8 mouse cellular contexts compared by ENCODE assay signal in the genomic region with DNA sequence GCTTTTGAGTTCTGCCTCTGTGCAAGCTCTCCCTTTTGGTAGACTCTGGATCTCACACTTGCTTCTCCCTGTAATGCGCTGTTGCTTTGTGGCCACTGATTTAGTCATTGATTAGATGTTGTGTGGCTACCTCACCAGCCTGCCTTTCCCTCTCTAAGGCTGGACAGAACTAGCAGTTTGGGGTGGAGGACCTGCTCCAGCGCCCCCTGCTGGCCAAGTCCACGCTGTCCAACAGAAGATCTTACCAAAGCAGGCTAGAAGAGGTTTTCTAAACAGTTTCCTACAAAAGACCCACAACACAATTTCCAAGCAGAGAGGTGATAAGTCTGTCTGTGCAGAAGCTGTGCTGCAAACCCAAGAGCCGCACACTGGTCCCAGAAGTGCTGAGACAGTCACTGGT. TPM values are rescaled to one million over a fixed set of nuclear protein-coding genes. Genes with fewer than 3 reads are reported as not detected.
DNase-seq lines count a peak whose midpoint lies in the region; ATAC-seq and TF ChIP-seq lines count a peak whose summit lies in the region.
"Had no signal": no experiment of that assay in that cellular context is flagged by ENCODE, and none has a peak within 500 bp of the region (broad histone marks: within the 10 kb centered on the region; RNA-seq: fewer than 3 reads in every experiment).

No protein-coding gene starts in this region.

- WGBS in embryonic facial prominence, embryonic 10.5 days, result 45% methylated on average over 4 of the region's 4 CpGs

- H3K36me3 ChIP-seq in G1E (replicated peaks), result no peaks in the 10 kb centered on the region
- H3K36me3 ChIP-seq in embryonic facial prominence, embryonic 10.5 days (replicated peaks), result no peaks in the 10 kb centered on the region
- H3K36me3 ChIP-seq: limb, embryonic 13.5 days had no signal

- H3K4me3 ChIP-seq in G1E (ENCODE audit: low read depth, low read length), result no peak overlapping the region
- no peak overlapping the region for H3K4me3 ChIP-seq in embryonic facial prominence, embryonic 10.5 days
- H3K4me3 ChIP-seq: limb, embryonic 13.5 days had no signal

- TF ChIP-seq CTCF in G1E (IDR thresholded peaks at IDR 0.05; ENCODE audit: low read depth, low read length), result peak; percentile 76; the same call in 1 of the 2 replicates

- no peak for ATAC-seq in G1E (ENCODE audit: extremely low read depth, insufficient number of reproducible peaks, low FRiP score, poor library complexity, severe bottlenecking)
- peak; percentile 71 for ATAC-seq in megakaryocyte-erythroid progenitor cell, adult 5-6 weeks (replicated peaks; ENCODE audit: low FRiP score, low TSS enrichment, poor library complexity, severe bottlenecking)

- no peak overlapping the region for H3K27ac ChIP-seq in embryonic facial prominence, embryonic 10.5 days (replicated peaks)
- H3K27ac ChIP-seq: limb, embryonic 13.5 days had no signal

- no peaks in the 10 kb centered on the region for H3K9me3 ChIP-seq in G1E (replicated peaks)
- H3K9me3 ChIP-seq in embryonic facial prominence, embryonic 10.5 days, result no peaks in the 10 kb centered on the region
- H3K9me3 ChIP-seq: limb, embryonic 13.5 days had no signal

- H3K4me1 ChIP-seq in G1E (ENCODE audit: insufficient read depth, low read depth, low read length), result no peaks in the 10 kb centered on the region
- peaks cover 19% of the 10 kb centered on the region for H3K4me1 ChIP-seq in embryonic facial prominence, embryonic 10.5 days

- DNase-seq in G1E (ENCODE audit: low spot score), result peak; percentile 16
- peak; percentile 89 for DNase-seq in adrenal gland, postnatal 14 days
- peak; percentile 78 for DNase-seq in embryonic facial prominence, embryonic 10.5 days (ENCODE audit: low spot score)
- DNase-seq in heart, postnatal 4 days, result peak; percentile 83
- DNase-seq in layer of hippocampus, postnatal 14 days (ENCODE audit: low spot score in 2 of 2), result peak; percentile 69 to 84
- peak; percentile 10 to 18 for DNase-seq in spleen, postnatal 36 days (ENCODE audit: low spot score in 2 of 2)

- H3K27me3 ChIP-seq in G1E (ENCODE audit: insufficient read depth, low read length), result peaks cover 3% of the 10 kb centered on the region
- H3K27me3 ChIP-seq in embryonic facial prominence, embryonic 10.5 days (replicated peaks; ENCODE audit: low read depth, poor library complexity, severe bottlenecking), result no peaks in the 10 kb centered on the region
- H3K27me3 ChIP-seq: limb, embryonic 13.5 days had no signal

RNA-seq across cellular contexts. Expression of gene Tmem255b, which starts 26.9 kb away (rescaled TPM):
- total RNA-seq in G1E (2014; fragmentation: Nextera tagmentation) (not detected in 2 replicates), G1E (2017) (not detected in 2 replicates)
- polyA plus RNA-seq in G1E (2012), result not detected in 2 replicates
- 3.1 and 3.6 TPM in 2 replicates for total RNA-seq in adrenal gland, postnatal 14 days (2021)
- polyA plus RNA-seq in embryonic facial prominence, embryonic 10.5 days (2016; fragmentation: Nextera tagmentation; extraction: Ambion mirVana), result 0.13 and 0.20 TPM in 2 replicates
- 1 to 10 TPM; 9.2 to 9.3 TPM for total RNA-seq in heart, postnatal 4 days (2021)
- 1 to 10 TPM; 7.3 to 8.4 TPM for total RNA-seq in layer of hippocampus, postnatal 14 days (2021)
- total RNA-seq in megakaryocyte-erythroid progenitor cell, adult 5-6 weeks (2014; fragmentation: Nextera tagmentation), result not detected in 2 replicates
- total RNA-seq in megakaryocyte-erythroid progenitor cell, adult 5-6 weeks (2017), result not detected in 2 replicates

RNA-seq across cellular contexts. Expression of gene Gas6, which starts 32.4 kb away (rescaled TPM):
- not detected in 2 replicates for total RNA-seq in G1E (2014; fragmentation: Nextera tagmentation)
- not detected in 2 replicates for total RNA-seq in G1E (2017)
- polyA plus RNA-seq in G1E (2012), result not detected in 2 replicates
- total RNA-seq in adrenal gland, postnatal 14 days (2021), result 76.0 and 81.6 TPM in 2 replicates
- polyA plus RNA-seq in embryonic facial prominence, embryonic 10.5 days (2016; fragmentation: Nextera tagmentation; extraction: Ambion mirVana), result 7.8 and 8.2 TPM in 2 replicates
- total RNA-seq in heart, postnatal 4 days (2021), result 100 to 1,000 TPM; 148 to 153 TPM
- total RNA-seq in layer of hippocampus, postnatal 14 days (2021), result 100 to 1,000 TPM; 104 to 115 TPM
- total RNA-seq in megakaryocyte-erythroid progenitor cell, adult 5-6 weeks (2014; fragmentation: Nextera tagmentation), result not detected in 2 replicates
- 1.3 TPM in 1 of 2 replicates, not detected in the other for total RNA-seq in megakaryocyte-erythroid progenitor cell, adult 5-6 weeks (2017)

RNA-seq across cellular contexts. Expression of gene Grk1, which starts 57.0 kb away (rescaled TPM):
- total RNA-seq in G1E (2014; fragmentation: Nextera tagmentation) (not detected in 2 replicates), G1E (2017) (0.05 and 0.06 TPM in 2 replicates)
- polyA plus RNA-seq in G1E (2012), result 0.01 TPM in 1 of 2 replicates, not detected in the other
- total RNA-seq in adrenal gland, postnatal 14 days (2021), result 0.08 TPM in 1 of 2 replicates, not detected in the other
- polyA plus RNA-seq in embryonic facial prominence, embryonic 10.5 days (2016; fragmentation: Nextera tagmentation; extraction: Ambion mirVana), result 0.02 and 0.03 TPM in 2 replicates
- total RNA-seq in heart, postnatal 4 days (2021), result under 1 TPM; 0.05 to 0.12 TPM
- not detected for total RNA-seq in layer of hippocampus, postnatal 14 days (2021)
- total RNA-seq in megakaryocyte-erythroid progenitor cell, adult 5-6 weeks (2014; fragmentation: Nextera tagmentation), result 0.25 TPM in 1 of 2 replicates, not detected in the other
- total RNA-seq in megakaryocyte-erythroid progenitor cell, adult 5-6 weeks (2017), result not detected in 2 replicates

Comparison
In these comparisons a context has a peak if more than half of its experiments do, and no peak if none do; other contexts are left out.
1. DNase-seq: peak in every context shown above with its lines; median percentile 89 in adrenal gland, postnatal 14 days; 83 in heart, postnatal 4 days; 78 in embryonic facial prominence, embryonic 10.5 days; 76 in layer of hippocampus, postnatal 14 days; 16 in G1E; 14 in spleen, postnatal 36 days.
2. RNA of gene Gas6, which starts 32.4 kb away (total RNA-seq): 148 to 153 TPM in heart, postnatal 4 days, 104 to 115 TPM in layer of hippocampus, postnatal 14 days and 76.0 to 81.6 TPM in adrenal gland, postnatal 14 days; not detected in G1E and 1.3 TPM in megakaryocyte-erythroid progenitor cell, adult 5-6 weeks; every median in the first group is over 10 times any median in the second.